Mouse (Mus musculus) bone marrow, adult 2 months (tissue): ENCODE measurements at regions not wholly inside any gene's neighbourhood (a gene's known extent, or its start where the extent isn't known, plus 50 kb on each side); places are given as distances from the start of the nearest gene placed in this dataset.

Source experiments
- H3K27ac ChIP-seq: fragments of 200-500 bp; 2 replicates; pipeline ENCODE4 v1.5.1; 2012; ENCODE audit warnings: low read depth, mild to moderate bottlenecking, control low read depth, inconsistent platforms, low read length; ENCODE audit not compliant: control insufficient read depth, poor library complexity, insufficient read depth
- H3K4me1 ChIP-seq: fragments of 200-500 bp; 2 replicates; pipeline ENCODE4 v1.6.1; 2011; ENCODE audit warnings: low read length; ENCODE audit not compliant: control insufficient read depth, insufficient read depth
- H3K4me3 ChIP-seq: fragments of 200-500 bp; replicated peaks from 2 replicates; pipeline ENCODE3; 2011; ENCODE audit warnings: mild to moderate bottlenecking, low read depth, low read length, control low read depth; ENCODE audit not compliant: control insufficient read depth
- CTCF ChIP-seq: fragments of 200-500 bp; IDR thresholded peaks from 2 replicates; pipeline ENCODE4 v1.5.1; 2011; ENCODE audit warnings: low read length, control low read depth; ENCODE audit not compliant: control insufficient read depth, insufficient read depth
- POLR2A ChIP-seq: fragments of 200-500 bp; IDR thresholded peaks from 2 replicates; pipeline ENCODE4 v1.6.1; 2011; ENCODE audit warnings: low read depth, mild to moderate bottlenecking, control low read depth, low read length, borderline replicate concordance; ENCODE audit not compliant: control insufficient read depth
- WGBS: fragments of 180-500 bp; shearing (Covaris S2); methylation state at CpG from one replicate; pipeline ENCODE4 v1.1.7; 2018; 5-methylcytosine and 5-hydroxymethylcytosine counted together

DNA sequence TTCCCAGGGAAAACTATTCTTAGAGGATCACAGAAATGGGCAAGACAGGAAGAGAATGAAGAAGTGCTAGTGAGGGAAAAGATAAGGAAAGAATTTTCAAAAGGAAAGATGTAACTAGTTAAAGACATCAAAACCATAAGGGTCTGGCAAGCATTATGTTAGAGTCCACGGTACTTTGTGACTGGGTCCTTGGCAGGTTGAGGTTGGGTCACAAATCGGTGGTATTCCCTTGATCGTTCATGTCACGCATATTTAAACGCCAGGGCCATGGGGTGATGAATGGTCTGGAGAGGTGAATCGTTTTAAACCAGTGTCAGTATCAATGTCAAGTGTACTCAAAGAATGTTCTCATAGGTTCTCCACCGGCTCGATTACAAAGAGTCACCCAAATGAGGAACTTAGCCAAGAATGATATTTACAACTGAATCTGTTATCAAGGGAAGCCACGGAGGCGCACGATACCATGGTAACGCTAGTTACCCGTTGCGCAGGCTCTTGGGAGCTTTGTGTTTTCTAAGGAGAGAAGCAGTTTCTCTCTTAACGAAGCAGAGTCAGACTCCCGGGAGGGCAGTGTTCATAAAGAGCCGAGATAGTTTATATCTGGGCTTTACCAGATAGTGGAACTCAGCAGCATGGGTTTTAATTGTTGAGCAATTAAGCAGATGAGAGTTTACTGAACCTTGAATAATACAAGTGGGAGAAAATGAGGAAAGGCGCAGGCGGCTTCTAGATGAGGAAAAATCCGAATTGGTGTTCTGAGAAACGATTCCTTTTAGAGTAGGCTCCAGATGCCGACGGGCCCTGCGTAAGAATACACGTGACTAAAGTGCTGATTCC, 124.0 kb downstream of the Cdc42ep3 start:
- Histone ChIP-seq H3K4me1 (peaks cover 1% of the 10 kb centered on the region; the same call in 1 of the 2 replicates), H3K4me3 (no peak overlapping the region), H3K27ac (no peak overlapping the region)
- 21% methylated on average over 25 of the region's 25 CpGs for WGBS
- TF ChIP-seq CTCF (no peak), POLR2A (no peak)

GRCm38 (mm10) chr17:79206563-79206962, 148.3 kb downstream of the Cdc42ep3 start:
- H3K4me1 ChIP-seq = no peaks in the 10 kb centered on the region
- H3K27ac ChIP-seq = no peak overlapping the region
- WGBS = 92% methylated on average over 1 of the region's 1 CpGs
- no peak overlapping the region for H3K4me3 ChIP-seq
- 0 out of 2 replicates have a peak, but pooled peaks have one; percentile 4 for TF ChIP-seq CTCF
- no peak for TF ChIP-seq POLR2A

- TF ChIP-seq POLR2A = no peak
- no peak for TF ChIP-seq CTCF
- 84% methylated on average over 4 of the region's 4 CpGs for WGBS
- Histone ChIP-seq H3K4me1 (no peaks in the 10 kb centered on the region), H3K4me3 (no peak overlapping the region), H3K27ac (no peak overlapping the region)
These were observed 148.8 kb downstream of the Cdc42ep3 start for GRCm38 (mm10) chr17:79206111-79206510.

DNA sequence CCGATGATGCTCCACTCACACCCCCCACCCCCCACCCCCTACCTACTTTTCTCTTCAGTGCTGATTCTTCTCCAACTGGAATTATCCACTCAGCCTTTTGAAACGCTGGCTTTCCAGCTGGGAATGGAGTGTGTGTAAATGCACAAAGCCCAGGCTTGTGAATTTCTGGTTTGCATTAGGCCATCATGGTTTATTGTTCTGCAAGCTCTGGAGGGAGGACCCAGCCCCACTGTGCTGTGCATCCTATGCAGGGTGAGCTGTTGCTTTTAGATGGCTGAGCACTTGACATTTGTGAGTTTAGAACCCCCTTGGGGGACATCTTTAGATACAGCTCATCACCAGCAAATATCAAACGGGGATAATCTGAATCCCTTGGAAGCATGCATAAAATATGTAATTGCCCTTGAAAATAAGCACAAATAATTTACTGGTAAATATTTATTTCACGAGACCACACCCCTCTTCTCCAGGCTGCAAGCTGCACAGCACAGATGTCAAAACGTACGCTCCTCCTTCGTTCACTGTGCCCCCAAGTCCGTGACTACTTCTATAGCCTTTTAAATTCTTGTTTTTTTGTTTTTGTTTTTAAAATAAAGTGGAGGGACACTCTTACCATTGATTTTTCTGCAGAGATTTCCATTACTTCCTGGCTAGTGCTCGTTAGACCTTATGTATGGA, 148.2 kb downstream of the Qpct start:
- 83% methylated on average over 9 of the region's 9 CpGs for WGBS

DNA sequence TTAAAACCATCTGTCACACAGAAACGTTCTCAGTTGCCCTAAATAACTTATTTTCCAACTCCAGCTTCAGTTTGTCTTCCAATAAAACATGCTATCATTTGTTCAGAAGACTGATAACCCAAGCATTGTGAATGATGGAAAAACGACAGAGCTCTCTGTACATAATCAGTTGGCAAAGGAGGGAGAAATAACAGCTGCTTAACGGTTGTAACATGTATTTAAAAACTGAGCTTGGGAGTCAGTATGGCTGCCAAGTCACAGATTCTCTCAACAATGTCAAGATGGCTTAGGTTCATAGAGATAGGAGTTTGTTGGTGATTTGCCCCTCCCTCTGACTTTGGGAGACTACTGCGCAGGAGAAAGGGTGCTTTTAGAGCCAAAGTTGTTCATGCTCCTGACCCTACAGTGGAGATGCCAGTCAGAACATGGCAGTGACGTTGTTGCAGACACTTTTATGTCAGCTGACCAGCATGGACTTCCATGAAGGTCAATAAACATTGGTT, 140.2 kb downstream of the Qpct start:
- Histone ChIP-seq H3K4me1 (no peaks in the 10 kb centered on the region), H3K27ac (no peak overlapping the region), H3K4me3 (no peak overlapping the region)
- WGBS = 67% methylated on average over 5 of the region's 5 CpGs
- TF ChIP-seq POLR2A (no peak), CTCF (no peak)

More for the DNA sequence above, 148.2 kb downstream of the Qpct start:
- no peaks in the 10 kb centered on the region for H3K4me1 ChIP-seq
- no peak for TF ChIP-seq CTCF
- TF ChIP-seq POLR2A = no peak
- no peak overlapping the region for H3K27ac ChIP-seq
- H3K4me3 ChIP-seq = no peak overlapping the region

GRCm38 (mm10) chr17:79188282-79188681, 136.6 kb downstream of the Qpct start:
- H3K4me1 ChIP-seq = no peaks in the 10 kb centered on the region
- WGBS = 86% methylated on average over 7 of the region's 7 CpGs
- no peak for TF ChIP-seq CTCF
- TF ChIP-seq POLR2A = no peak
- no peak overlapping the region for H3K4me3 ChIP-seq
- no peak overlapping the region for H3K27ac ChIP-seq

DNA sequence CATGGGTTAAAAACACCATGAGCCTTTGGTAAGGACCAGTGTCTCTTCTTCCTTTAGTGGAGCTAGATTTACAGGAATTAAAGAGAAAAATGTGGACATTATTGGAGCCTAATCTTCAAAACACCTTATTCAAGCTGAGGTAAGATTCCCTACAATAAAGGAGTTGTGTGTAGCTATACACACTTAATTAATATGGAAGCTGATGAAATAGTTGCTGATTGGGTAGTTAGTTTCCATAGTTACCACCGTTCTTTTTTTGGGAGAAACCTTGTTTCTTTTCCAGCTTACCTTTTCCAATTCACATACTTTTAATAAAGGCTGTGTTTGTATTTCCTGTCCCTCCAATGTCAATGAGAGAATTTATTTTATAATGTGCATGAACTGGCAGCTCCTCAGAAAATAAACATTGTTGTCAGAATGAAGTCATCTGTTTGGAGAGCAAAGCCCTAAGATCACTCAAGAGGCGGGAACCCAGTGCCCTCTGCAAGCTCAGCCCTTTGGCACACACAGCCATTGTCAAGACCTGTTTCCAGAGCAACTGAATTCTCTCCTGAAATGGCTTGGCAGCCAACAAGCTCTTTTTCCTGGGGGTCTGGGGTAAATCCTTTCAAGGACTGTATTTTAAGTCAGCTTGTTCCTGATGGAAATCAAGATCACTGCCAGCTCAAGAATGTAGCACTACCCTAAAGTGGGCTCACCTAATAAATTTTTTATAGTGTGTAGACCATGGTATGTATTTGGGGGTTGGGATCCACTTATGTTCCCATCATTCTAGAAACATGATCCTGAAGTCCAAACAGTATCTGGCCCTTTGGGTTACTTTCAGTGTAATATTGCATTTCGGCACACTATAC, 128.8 kb downstream of the Qpct start:
- 88% methylated on average over 3 of the region's 3 CpGs for WGBS
- no peak overlapping the region for H3K27ac ChIP-seq
- H3K4me3 ChIP-seq = no peak overlapping the region
- H3K4me1 ChIP-seq = no peaks in the 10 kb centered on the region
- no peak for TF ChIP-seq CTCF
- TF ChIP-seq POLR2A = no peak
